Mouse (Mus musculus) kidney, postnatal 0 days (tissue): ENCODE data around the gene Eml1. TPM values are rescaled to one million over a fixed set of nuclear protein-coding genes. Genes with fewer than 3 reads are reported as not detected.

Experiments used
- ATAC-seq: fragments of 200-750 bp; cut with Nextera tagmentation; replicated peaks from 2 replicates; pipeline ENCODE4 v1.8.0; 2017; ENCODE audit warnings: low read depth, moderate number of reproducible peaks, moderate TSS enrichment, moderate library complexity; ENCODE audit not compliant: low FRiP score
- DNase-seq: peaks from one replicate; pipeline ENCODE4 v3.0.0-alpha.2; 2016; ENCODE audit warnings: low spot score
- H3K27ac ChIP-seq: fragments of 300-500 bp; sonication (generic); 2 replicates; pipeline ENCODE4 v1.5.1; 2014; ENCODE audit warnings: mild to moderate bottlenecking
- H3K27me3 ChIP-seq: fragments of 300-500 bp; sonication (generic); 2 replicates; pipeline ENCODE4 v1.6.1; 2014; ENCODE audit warnings: low read length, mixed read lengths; ENCODE audit not compliant: insufficient read depth
- H3K36me3 ChIP-seq: fragments of 300-500 bp; sonication (generic); 2 replicates; pipeline ENCODE4 v1.6.1; 2014; ENCODE audit warnings: low read length, mixed read lengths; ENCODE audit not compliant: insufficient read depth
- H3K4me1 ChIP-seq: fragments of 300-500 bp; sonication (generic); replicated peaks from 2 replicates; pipeline ENCODE4 v1.6.1; 2014; ENCODE audit warnings: antibody characterized with exemption, low read length, mixed read lengths; ENCODE audit not compliant: insufficient read depth
- H3K4me2 ChIP-seq: fragments of 300-500 bp; sonication (generic); 2 replicates; pipeline ENCODE4 v1.6.1; 2014; ENCODE audit warnings: mild to moderate bottlenecking, low read length, moderate library complexity, mixed read lengths
- H3K4me3 ChIP-seq: fragments of 300-500 bp; sonication (generic); replicated peaks from 2 replicates; pipeline ENCODE4 v1.5.1; 2014; ENCODE audit warnings: low read depth, low read length
- H3K9ac ChIP-seq: fragments of 300-500 bp; sonication (generic); 2 replicates; pipeline ENCODE4 v1.6.1; 2014; ENCODE audit warnings: low read depth, low read length
- H3K9me3 ChIP-seq: fragments of 300-500 bp; sonication (generic); replicated peaks from 2 replicates; pipeline ENCODE4 v1.6.1; 2016; ENCODE audit warnings: low read length, inconsistent platforms, mixed read lengths
- CTCF ChIP-seq: IDR thresholded peaks from 2 replicates; pipeline ENCODE4 v1.5.1; 2016; ENCODE audit warnings: antibody characterized with exemption, low read depth, mild to moderate bottlenecking, moderate library complexity
- WGBS: fragments of 180-500 bp; shearing (Covaris S2); extraction: QIAGEN DNeasy Blood & Tissue Kit; methylation state at CpG from one replicate; pipeline ENCODE4 v1.1.7; 2014; 5-methylcytosine and 5-hydroxymethylcytosine counted together
- polyA plus RNA-seq: library from polyadenylated mRNA; unstranded; fragments of >200 nt; fragmentation: Nextera tagmentation; extraction: Ambion mirVana; gene quantifications from 2 replicates; pipeline ENCODE4 v1.2.1, GENCODE M21; 2015

Eml1 gene
- polyA plus RNA-seq, 1 experiment from 2014 or later, result 39.0 TPM

DNA sequence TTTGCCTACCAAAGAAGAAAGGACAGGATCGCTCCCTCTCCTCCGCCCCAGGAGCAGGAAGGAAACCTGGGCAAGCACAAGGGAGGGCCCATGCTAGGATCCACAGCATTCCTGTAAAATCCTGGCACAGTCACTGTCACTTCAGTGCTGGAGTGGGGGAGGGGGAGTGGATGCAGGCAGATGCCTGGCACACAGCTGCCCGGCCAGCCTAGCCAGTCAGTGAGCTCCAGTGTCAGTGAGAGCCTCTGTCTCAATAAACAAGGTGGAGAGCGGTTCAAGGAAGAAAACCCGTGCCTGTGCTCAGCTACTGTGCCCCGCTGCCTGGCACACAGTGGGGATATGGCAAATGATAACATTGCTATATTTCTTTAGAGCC, 24.5 kb downstream of the Eml1 start:
- ATAC-seq (no peak), DNase-seq (no peak)
- no peak for TF ChIP-seq CTCF
- no peaks in the 10 kb centered on the region for H3K9me3 ChIP-seq
- H3K4me2 ChIP-seq, result no peak overlapping the region
- no peak overlapping the region for H3K4me3 ChIP-seq
- no peaks in the 10 kb centered on the region for H3K27me3 ChIP-seq
- H3K27ac ChIP-seq, result no peak overlapping the region
- no peak overlapping the region for H3K9ac ChIP-seq
- no peaks in the 10 kb centered on the region for H3K36me3 ChIP-seq
- WGBS, result 81% methylated on average over 6 of the region's 6 CpGs
- peaks cover 32% of the 10 kb centered on the region for H3K4me1 ChIP-seq

GRCm38 (mm10) chr12:108396081-108396947, 25.6 kb downstream of the Eml1 start:
- peak; percentile 60; the same call in 1 of the 2 replicates for ATAC-seq
- no peak for TF ChIP-seq CTCF

GRCm38 (mm10) chr12:108398681-108399080, 27.9 kb downstream of the Eml1 start:
- DNase-seq (no peak), ATAC-seq (no peak)
- H3K27me3 ChIP-seq, result no peaks in the 10 kb centered on the region
- no peak overlapping the region for H3K9ac ChIP-seq
- no peaks in the 10 kb centered on the region for H3K36me3 ChIP-seq
- H3K27ac ChIP-seq, result no peak overlapping the region
- no peaks in the 10 kb centered on the region for H3K9me3 ChIP-seq
- 70% methylated on average over 7 of the region's 7 CpGs for WGBS
- TF ChIP-seq CTCF, result no peak
- no peak overlapping the region for H3K4me2 ChIP-seq
- no peak overlapping the region for H3K4me3 ChIP-seq
- H3K4me1 ChIP-seq, result peaks cover 20% of the 10 kb centered on the region; the same call in 1 of the 2 replicates

More at GRCm38 (mm10) chr12:108396081-108396947, 25.6 kb downstream of the Eml1 start:
- H3K36me3 ChIP-seq, result no peaks in the 10 kb centered on the region
- H3K4me3 ChIP-seq, result no peak overlapping the region
- no peak overlapping the region for H3K9ac ChIP-seq
- H3K27ac ChIP-seq, result no peak overlapping the region
- H3K9me3 ChIP-seq, result no peaks in the 10 kb centered on the region
- H3K27me3 ChIP-seq, result no peaks in the 10 kb centered on the region
- 78% methylated on average over 11 of the region's 11 CpGs for WGBS
- DNase-seq, result peak; percentile 65
- no peak overlapping the region for H3K4me2 ChIP-seq
- H3K4me1 ChIP-seq, result peaks cover 32% of the 10 kb centered on the region

GRCm38 (mm10) chr12:108399191-108399590, 28.4 kb downstream of the Eml1 start:
- ATAC-seq, result no peak
- Histone ChIP-seq H3K9me3 (no peaks in the 10 kb centered on the region), H3K27me3 (no peaks in the 10 kb centered on the region), H3K4me1 (peaks cover 16% of the 10 kb centered on the region; the same call in 1 of the 2 replicates), H3K4me2 (no peak overlapping the region), H3K27ac (no peak overlapping the region), H3K9ac (no peak overlapping the region), H3K4me3 (no peak overlapping the region), H3K36me3 (no peaks in the 10 kb centered on the region)
- 87% methylated on average over 8 of the region's 8 CpGs for WGBS
- TF ChIP-seq CTCF, result no peak
- DNase-seq, result no peak

DNA sequence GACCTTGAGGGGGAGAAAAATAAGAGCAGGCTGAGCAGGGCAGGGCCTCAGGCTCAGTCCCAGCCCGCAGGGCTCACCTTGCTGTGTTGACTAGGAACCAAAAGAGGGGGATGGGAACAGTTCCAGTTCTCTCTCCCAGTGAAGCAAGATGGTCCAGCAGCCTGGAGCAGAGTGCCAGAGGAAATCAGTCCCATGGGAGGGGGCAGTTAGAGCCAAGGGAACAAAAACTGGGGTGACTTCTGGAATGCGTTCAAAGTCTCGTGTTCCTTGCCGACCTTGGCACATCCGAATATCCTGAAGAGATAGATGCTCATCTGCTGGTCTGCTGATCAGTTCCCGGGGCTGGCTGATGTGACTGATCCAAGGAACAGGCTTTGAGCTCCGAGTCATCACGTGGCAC, 30.2 kb downstream of the Eml1 start:
- no peaks in the 10 kb centered on the region for H3K36me3 ChIP-seq
- H3K4me1 ChIP-seq, result peaks cover 8% of the 10 kb centered on the region; the same call in 1 of the 2 replicates
- H3K27ac ChIP-seq, result no peak overlapping the region
- 73% methylated on average over 8 of the region's 8 CpGs for WGBS
- no peak for TF ChIP-seq CTCF
- no peak overlapping the region for H3K9ac ChIP-seq
- H3K4me2 ChIP-seq, result no peak overlapping the region
- no peaks in the 10 kb centered on the region for H3K9me3 ChIP-seq
- H3K27me3 ChIP-seq, result no peaks in the 10 kb centered on the region
- no peak overlapping the region for H3K4me3 ChIP-seq
- ATAC-seq, result no peak
- no peak for DNase-seq

DNA sequence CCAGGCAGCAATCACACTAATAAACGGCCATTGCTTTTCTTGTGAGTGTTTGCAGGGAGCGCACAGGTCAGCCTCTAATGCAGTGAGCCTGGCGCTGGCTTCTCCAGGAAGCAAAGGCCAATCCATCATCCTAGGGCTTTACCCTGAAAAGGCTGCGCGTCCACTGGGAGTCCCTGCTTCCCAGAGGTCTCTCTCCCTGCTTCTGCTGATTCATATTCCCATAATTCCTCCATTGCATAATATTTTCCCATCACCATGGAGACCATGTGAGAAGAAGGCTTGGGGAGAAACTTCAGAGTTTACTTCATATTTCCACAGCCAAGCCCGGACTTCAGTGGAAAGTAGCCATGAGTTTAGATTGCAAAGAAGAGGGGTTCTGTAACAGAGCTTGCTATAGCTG, 33.2 kb downstream of the Eml1 start:
- no peaks in the 10 kb centered on the region for H3K4me1 ChIP-seq
- peak overlapping the region; percentile 37; the same call in 1 of the 2 replicates for H3K27ac ChIP-seq
- H3K4me2 ChIP-seq, result no peak overlapping the region
- no peaks in the 10 kb centered on the region for H3K9me3 ChIP-seq
- H3K36me3 ChIP-seq, result no peaks in the 10 kb centered on the region
- H3K9ac ChIP-seq, result no peak overlapping the region
- DNase-seq (peak; percentile 90), ATAC-seq (peak; percentile 66)
- WGBS, result 44% methylated on average over 6 of the region's 6 CpGs
- no peak overlapping the region for H3K4me3 ChIP-seq
- TF ChIP-seq CTCF, result no peak; the same call in 1 of the 2 replicates
- no peaks in the 10 kb centered on the region for H3K27me3 ChIP-seq
